Mouse (Mus musculus): Measurements from ENCODE around the gene Rab13. TPM values are rescaled to one million over a fixed set of nuclear protein-coding genes. Genes with fewer than 3 reads are reported as not detected.

Rab13 gene
- total and polyA plus RNA-seq, 2 experiments = 3.0 to 5.2 TPM

DNA sequence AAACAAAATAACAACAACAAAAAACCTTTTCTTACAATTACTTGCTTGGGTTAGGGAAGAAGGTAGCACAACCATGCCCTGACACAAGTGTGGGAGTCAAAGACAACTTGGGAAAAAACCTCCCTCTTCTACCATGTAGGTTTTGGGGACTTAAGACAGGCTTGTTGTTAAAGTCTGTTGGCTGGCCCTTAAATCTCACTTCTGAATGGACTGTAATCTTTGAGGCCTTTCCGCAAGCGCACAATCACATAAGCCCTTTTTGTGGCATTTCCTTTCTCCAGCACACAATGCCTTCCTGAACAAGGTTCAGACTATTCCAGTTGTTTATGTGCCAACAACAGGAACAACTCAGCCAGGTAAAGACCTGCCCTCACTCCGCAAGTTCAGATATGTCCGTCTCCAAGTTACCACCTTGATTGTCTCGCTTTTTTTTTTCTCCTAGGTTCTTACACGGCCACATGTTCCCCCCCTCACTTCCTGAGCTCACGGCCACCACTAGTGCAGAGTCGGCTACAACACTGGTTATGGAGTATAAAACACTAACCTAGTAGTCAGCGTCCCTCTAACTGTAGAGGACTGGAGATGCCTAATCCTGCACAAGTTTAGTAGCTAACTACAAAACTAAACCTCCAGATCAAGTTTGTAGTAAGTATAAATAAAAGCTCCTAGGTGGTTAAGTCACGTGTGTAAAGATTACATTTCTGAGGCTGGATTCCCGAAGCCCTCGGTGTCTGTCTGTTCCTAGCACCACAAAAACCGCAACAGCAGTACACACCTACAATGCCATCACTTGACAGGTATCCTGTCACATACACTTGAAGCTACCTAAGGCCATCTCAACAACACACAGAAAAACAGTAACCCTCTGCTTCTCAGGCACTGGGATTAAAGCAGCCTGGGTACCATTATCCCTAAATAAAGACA, 1.8 kb upstream of the Rab13 start:
- Histone ChIP-seq H3K4me1 (ENCODE audit: control insufficient read depth, insufficient read depth, low read length) (peaks cover 11% of the 10 kb centered on the region), H3K27ac (replicated peaks; ENCODE audit: insufficient read depth, low read depth, low read length) (0 out of 2 replicates have a peak overlapping the region, but pooled peaks have one; percentile 22), H3K27me3 (ENCODE audit: control insufficient read depth, insufficient read depth, low read length) (no peaks in the 10 kb centered on the region), H3K36me3 (ENCODE audit: control insufficient read depth, insufficient read depth, low read length) (peaks cover 43% of the 10 kb centered on the region), H3K4me3 (ENCODE audit: insufficient read depth, low read depth, low read length) (peak overlapping the region; percentile 3), H3K9ac (ENCODE audit: low read depth, low read length) (peak overlapping the region; percentile 51), H3K79me2 (ENCODE audit: control insufficient read depth, insufficient read depth, low read length) (peaks cover 9% of the 10 kb centered on the region; the same call in 1 of the 2 replicates)
- 37% methylated on average over 13 of the region's 13 CpGs for WGBS
- TF ChIP-seq POLR2A (IDR thresholded peaks at IDR 0.05; ENCODE audit: extremely low read depth, insufficient read depth, low read length) (no peak), CTCF (IDR thresholded peaks at IDR 0.05; ENCODE audit: low read depth, low read length) (no peak)
- DNase-seq (ENCODE audit: extremely low read depth, low read depth, low spot score) = peak; percentile 45

DNA sequence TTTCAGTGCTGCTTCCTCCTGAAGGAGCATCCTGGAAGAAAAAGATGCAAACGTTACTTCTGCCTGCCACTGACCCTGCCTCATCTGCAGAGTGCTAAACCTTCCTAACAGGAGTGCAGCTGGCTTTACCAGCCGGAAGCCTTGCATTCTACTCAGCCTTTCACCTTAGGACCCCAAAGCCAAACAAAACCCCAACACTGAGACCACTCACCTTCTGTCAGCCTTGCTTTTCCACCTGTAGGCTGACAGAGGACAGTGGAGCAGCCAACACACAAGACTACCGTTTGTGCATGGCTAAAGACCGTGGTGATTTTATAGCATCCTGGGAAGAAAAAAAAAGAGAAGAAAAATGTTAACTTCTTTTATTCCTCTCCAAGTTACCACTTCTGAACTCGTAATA, 772 bp upstream of the Rab13 start:
- no peak for DNase-seq (ENCODE audit: extremely low read depth, low read depth, low spot score)
- Histone ChIP-seq H3K27ac (replicated peaks; ENCODE audit: insufficient read depth, low read depth, low read length) (no peak overlapping the region; the same call in 1 of the 2 replicates), H3K9ac (ENCODE audit: low read depth, low read length) (peak overlapping the region; percentile 98), H3K4me1 (ENCODE audit: control insufficient read depth, insufficient read depth, low read length) (peaks cover 11% of the 10 kb centered on the region), H3K36me3 (ENCODE audit: control insufficient read depth, insufficient read depth, low read length) (peaks cover 43% of the 10 kb centered on the region), H3K4me3 (ENCODE audit: insufficient read depth, low read depth, low read length) (peak overlapping the region; percentile 98), H3K79me2 (ENCODE audit: control insufficient read depth, insufficient read depth, low read length) (peaks cover 9% of the 10 kb centered on the region; the same call in 1 of the 2 replicates), H3K27me3 (ENCODE audit: control insufficient read depth, insufficient read depth, low read length) (no peaks in the 10 kb centered on the region)
- WGBS = 3% methylated on average over 5 of the region's 5 CpGs
- TF ChIP-seq CTCF (IDR thresholded peaks at IDR 0.05; ENCODE audit: low read depth, low read length) (no peak), POLR2A (IDR thresholded peaks at IDR 0.05; ENCODE audit: extremely low read depth, insufficient read depth, low read length) (no peak)

DNA sequence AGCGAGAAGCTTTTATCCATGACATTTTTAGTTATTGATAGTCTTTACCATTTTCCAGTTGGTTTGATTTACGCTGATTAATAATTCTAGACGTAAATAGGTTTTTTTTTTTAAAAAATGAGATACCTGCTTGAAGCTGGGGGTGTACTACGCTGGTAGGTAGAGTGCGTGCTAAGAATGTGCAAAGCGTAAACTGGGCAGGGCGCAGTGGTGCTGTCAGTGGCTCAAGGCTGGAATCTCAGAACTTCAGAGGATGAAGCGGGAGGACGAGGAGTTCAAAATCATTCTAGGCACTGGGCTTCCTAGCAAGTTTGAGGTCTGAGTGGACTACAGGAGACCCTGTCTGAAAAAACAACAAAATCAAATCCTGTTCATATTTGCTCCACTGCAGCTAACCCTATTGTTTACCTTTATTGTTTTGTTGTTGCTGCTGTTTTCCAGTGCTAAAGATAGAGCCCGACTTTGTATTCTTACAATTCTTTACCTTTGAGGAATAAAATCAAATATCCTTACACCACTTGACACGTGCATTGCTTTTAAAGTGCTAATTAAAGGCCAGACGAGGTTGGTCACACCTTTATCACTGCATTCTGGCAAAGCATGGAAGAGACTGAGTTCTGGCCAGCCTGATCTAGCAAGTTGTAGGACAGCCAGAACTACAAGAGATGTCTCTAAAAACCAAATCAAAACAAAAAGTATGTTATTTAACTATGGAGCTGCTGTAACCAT, 625 bp downstream of the Rab13 start:
- peak overlapping the region; percentile 30; the same call in 1 of the 2 replicates for H3K27ac ChIP-seq (replicated peaks; ENCODE audit: insufficient read depth, low read depth, low read length)
- peaks cover 11% of the 10 kb centered on the region for H3K4me1 ChIP-seq (ENCODE audit: control insufficient read depth, insufficient read depth, low read length)
- peak overlapping the region; percentile 14; the same call in 1 of the 2 replicates for H3K9ac ChIP-seq (ENCODE audit: low read depth, low read length)
- H3K36me3 ChIP-seq (ENCODE audit: control insufficient read depth, insufficient read depth, low read length) = peaks cover 30% of the 10 kb centered on the region
- peak overlapping the region; percentile 43 for H3K4me3 ChIP-seq (ENCODE audit: insufficient read depth, low read depth, low read length)
- TF ChIP-seq POLR2A (IDR thresholded peaks at IDR 0.05; ENCODE audit: extremely low read depth, insufficient read depth, low read length) = no peak
- TF ChIP-seq CTCF (IDR thresholded peaks at IDR 0.05; ENCODE audit: low read depth, low read length) = no peak
- WGBS = 17% methylated on average over 12 of the region's 12 CpGs
- H3K27me3 ChIP-seq (ENCODE audit: control insufficient read depth, insufficient read depth, low read length) = no peaks in the 10 kb centered on the region
- peaks cover 9% of the 10 kb centered on the region; the same call in 1 of the 2 replicates for H3K79me2 ChIP-seq (ENCODE audit: control insufficient read depth, insufficient read depth, low read length)
- DNase-seq (ENCODE audit: extremely low read depth, low read depth, low spot score) = peak; percentile 51

DNA sequence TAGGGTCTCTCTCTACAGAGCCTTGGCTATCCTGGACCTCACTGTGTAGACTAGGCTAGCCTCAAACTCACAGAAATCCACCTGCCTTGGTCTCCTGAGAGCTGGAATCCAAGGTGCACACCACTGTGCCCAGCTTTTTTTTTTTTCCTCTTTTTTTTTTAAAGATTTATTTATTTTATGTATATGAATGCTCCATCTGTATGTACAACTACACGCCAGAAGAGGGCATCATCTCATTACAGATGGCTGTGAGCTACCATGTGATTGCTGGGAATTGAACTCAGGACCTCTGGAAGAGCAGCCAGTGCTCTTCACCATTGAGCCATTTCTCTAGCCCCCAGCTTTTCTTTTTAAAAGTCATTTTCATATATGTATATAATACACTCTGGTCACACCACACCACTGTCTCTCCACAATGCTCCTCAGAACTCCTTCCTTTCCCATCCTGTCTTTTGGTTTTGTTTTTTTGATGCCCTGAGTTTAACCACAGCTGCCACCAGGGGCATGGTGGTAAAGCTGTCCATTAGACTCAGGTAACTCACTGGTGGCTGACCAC, 2.4 kb downstream of the Rab13 start:
- WGBS = 50% methylated on average over 1 of the region's 1 CpGs
- DNase-seq (ENCODE audit: extremely low read depth, low read depth, low spot score) = no peak
- H3K4me3 ChIP-seq (ENCODE audit: insufficient read depth, low read depth, low read length) = no peak overlapping the region
- no peaks in the 10 kb centered on the region for H3K27me3 ChIP-seq (ENCODE audit: control insufficient read depth, insufficient read depth, low read length)
- no peak overlapping the region for H3K9ac ChIP-seq (ENCODE audit: low read depth, low read length)
- H3K79me2 ChIP-seq (ENCODE audit: control insufficient read depth, insufficient read depth, low read length) = peaks cover 9% of the 10 kb centered on the region; the same call in 1 of the 2 replicates
- peaks cover 13% of the 10 kb centered on the region for H3K4me1 ChIP-seq (ENCODE audit: control insufficient read depth, insufficient read depth, low read length)
- TF ChIP-seq CTCF (IDR thresholded peaks at IDR 0.05; ENCODE audit: low read depth, low read length) (no peak), POLR2A (IDR thresholded peaks at IDR 0.05; ENCODE audit: extremely low read depth, insufficient read depth, low read length) (no peak)
- peaks cover 15% of the 10 kb centered on the region for H3K36me3 ChIP-seq (ENCODE audit: control insufficient read depth, insufficient read depth, low read length)
- H3K27ac ChIP-seq (replicated peaks; ENCODE audit: insufficient read depth, low read depth, low read length) = no peak overlapping the region

DNA sequence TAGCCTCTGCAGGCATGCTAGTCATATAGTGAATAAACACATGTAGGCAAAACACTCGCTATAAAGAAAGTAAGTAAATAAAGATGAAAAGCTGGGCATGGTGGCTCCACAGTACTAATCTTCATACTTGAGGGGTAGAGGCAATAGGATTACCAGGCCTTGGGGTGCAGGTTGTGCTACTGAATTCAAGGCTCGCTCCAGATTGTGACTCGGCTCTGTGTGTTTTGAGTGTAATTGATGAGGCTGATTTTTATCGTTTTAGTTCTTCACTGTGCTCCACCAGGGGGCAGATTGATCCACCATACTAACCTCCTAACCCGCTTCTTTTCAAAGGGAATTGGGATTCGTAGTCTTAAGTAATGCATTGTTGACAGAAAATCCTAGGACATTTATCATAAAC, 6.6 kb downstream of the Rab13 start:
- H3K4me1 ChIP-seq (ENCODE audit: control insufficient read depth, insufficient read depth, low read length) = peaks cover 6% of the 10 kb centered on the region
- 3% methylated on average over 6 of the region's 6 CpGs for WGBS
- no peaks in the 10 kb centered on the region for H3K79me2 ChIP-seq (ENCODE audit: control insufficient read depth, insufficient read depth, low read length)
- DNase-seq (ENCODE audit: extremely low read depth, low read depth, low spot score) = peak; percentile 72
- peak overlapping the region; percentile 75; the same call in 1 of the 2 replicates for H3K4me3 ChIP-seq (ENCODE audit: insufficient read depth, low read depth, low read length)
- no peaks in the 10 kb centered on the region for H3K27me3 ChIP-seq (ENCODE audit: control insufficient read depth, insufficient read depth, low read length)
- peak overlapping the region; percentile 56 for H3K9ac ChIP-seq (ENCODE audit: low read depth, low read length)
- H3K27ac ChIP-seq (replicated peaks; ENCODE audit: insufficient read depth, low read depth, low read length) = peak overlapping the region; percentile 83
- no peaks in the 10 kb centered on the region for H3K36me3 ChIP-seq (ENCODE audit: control insufficient read depth, insufficient read depth, low read length)
- TF ChIP-seq POLR2A (IDR thresholded peaks at IDR 0.05; ENCODE audit: extremely low read depth, insufficient read depth, low read length) (no peak), CTCF (IDR thresholded peaks at IDR 0.05; ENCODE audit: low read depth, low read length) (no peak)

Data from liver, adult 2 months (tissue).